Mouse (Mus musculus): ENCODE data around the gene Rbms2.

DNA sequence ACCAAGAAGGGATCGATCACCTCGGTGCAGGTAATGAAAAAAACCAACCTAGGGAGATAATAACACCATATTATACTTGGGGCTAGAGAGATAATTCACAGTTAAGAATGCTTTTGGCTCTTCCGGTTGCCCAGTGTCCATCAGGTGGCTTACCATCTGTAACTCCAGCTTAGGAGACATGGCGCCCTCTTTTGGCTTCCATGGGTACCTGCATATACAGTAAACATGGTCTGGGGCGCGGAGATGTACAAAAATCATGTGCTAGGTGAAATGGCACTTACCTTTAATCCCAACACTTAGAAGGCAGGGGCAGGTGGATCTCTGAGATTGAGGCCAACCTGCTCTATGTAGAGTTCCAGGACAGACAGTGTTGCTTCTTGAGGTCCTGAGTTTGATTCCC is 93.7 kb downstream of the Rbms2 start:
- TF ChIP-seq CTCF (IDR thresholded peaks at IDR 0.05; ENCODE audit: low read depth, low read length) (peak; percentile 51), EP300 (IDR thresholded peaks at IDR 0.05; ENCODE audit: insufficient read depth, low read depth, low read length) (no peak)
